Mouse (Mus musculus) megakaryocyte-erythroid progenitor cell, adult 5-6 weeks (primary cell): Measurements from ENCODE around the gene Ankrd31. TPM values are rescaled to one million over a fixed set of nuclear protein-coding genes. Genes with fewer than 3 reads are reported as not detected.
"Not testable (repeated sequence)": the region's sequence is repeated elsewhere in the genome, so short reads cannot be mapped to it uniquely, and the experiment has no call there.

Experiments used
- ATAC-seq: replicated peaks from 2 replicates; pipeline ENCODE4 v1.8.0; 2016; ENCODE audit warnings: mild to moderate bottlenecking, inconsistent platforms; ENCODE audit not compliant: severe bottlenecking, poor library complexity, low FRiP score, low TSS enrichment
- total RNA-seq, 2 experiments: library from RNA; stranded (forward) in 1 of 2; stranded (reverse) in 1 of 2; fragments of 200-1000, 215-1000 nt in 1 of 2; fragments of >200 nt in 1 of 2; fragmentation: Nextera tagmentation in 1 of 2; gene quantifications; 2 replicates each; pipeline ENCODE4 v1.2.3; 2014 to 2017

Gene Ankrd31
- total RNA-seq, 2 experiments from 2014 or later = not detected

DNA sequence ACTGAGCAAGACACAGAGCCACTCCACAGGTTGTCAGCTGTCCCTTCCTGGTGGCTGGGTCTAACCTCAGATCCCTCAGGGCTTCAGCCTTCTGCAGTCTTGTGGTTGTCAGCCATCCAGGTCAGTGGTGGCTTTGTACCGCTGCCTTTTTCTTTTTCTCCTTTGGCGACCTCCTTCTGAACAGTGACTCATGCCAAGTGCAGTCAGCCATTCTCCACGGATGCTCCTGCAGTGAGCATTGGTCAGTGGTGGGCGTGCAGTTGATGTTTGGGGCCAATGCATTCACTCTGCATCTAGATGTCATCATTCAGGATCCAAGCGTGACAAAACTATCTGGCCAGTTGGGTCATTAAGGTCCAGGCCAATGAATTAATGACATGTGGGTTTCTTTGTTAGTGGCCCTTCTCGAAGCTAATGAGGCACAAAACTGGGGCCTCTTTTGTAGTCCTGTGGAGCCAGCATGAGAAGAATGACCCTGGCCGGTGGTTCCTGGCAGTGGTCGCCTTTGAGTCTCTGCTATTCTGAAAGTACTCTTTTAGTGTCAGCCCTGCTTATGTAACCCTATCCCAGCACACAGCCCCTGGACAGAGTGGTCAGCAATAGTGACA is 180.5 kb downstream of the Ankrd31 start:
- no peak for ATAC-seq

DNA sequence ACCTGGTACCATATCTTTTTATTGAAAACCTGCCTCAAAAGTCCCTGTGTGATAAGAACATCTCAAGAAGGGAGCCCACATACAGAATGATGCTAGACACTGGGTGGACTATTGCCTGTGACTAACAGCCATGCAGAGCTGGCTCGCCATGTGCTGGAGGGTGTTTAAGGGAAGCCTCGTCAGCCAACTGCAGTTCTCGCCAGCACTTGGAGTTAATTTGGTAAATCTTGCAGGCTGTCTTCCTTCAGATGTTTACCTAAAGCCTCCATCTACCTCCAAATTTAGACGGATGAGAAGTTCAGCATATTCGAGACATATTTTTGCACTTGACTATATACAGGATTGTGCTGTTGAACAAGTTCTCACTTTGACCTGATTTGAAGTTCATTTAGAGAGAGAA is 184.7 kb downstream of the Ankrd31 start:
- no peak for ATAC-seq

DNA sequence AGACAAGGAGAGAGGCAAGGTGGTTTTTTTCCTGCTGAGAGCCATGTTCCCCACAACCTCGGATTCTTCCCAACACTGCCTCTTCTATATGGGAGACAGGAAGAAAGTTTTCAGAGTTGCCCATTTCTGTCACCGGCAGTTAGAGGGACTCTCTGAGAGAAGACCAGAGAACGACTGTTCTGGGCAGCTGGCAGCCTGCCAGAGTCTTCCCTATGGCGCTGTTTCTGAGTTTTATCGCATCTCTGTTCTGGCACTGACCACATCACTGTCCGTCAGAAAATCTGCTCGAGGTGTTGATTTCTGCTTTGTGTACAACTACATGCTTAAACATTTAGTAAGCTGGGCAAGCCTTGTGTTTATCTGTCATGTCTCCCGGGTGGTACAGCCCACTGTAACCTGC is 185.3 kb downstream of the Ankrd31 start:
- no peak for ATAC-seq

DNA sequence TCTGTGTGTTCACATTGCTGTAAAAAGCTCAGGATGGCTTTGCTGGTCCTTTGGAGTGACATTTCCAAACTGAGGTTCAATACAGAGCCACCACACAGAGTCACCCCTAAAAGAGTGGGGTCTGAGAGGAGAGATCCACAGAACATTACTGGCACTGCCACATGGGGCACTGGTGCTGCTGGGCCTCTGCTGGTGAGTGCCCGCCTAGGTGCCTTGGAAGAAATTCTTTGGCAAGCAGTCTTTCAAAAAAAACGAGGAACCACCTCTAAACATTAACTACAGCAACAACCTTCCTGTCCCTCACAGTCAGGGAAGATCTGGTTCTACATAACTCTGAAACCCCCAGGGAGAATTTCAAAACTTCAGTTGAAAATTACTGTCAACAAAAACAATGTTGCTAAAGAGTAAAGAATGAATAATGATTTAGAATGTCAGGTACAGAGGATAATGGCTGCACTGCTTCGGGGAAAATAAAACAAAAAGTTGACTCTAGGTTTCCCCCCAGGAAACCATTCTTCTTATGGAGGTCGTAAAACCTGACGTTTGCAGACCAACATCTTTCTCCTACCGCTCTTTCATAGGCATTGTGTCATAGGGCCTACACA is 188.2 kb downstream of the Ankrd31 start:
- ATAC-seq = no peak

- ATAC-seq = no peak
Observed at GRCm38 (mm10) chr13:96937059-96937558, 189.0 kb downstream of the Ankrd31 start.

GRCm38 (mm10) chr13:96939680-96940079 is 191.6 kb downstream of the Ankrd31 start:
- ATAC-seq = no peak

- not testable (repeated sequence) for ATAC-seq
Observed at GRCm38 (mm10) chr13:96941481-96941880, 193.4 kb downstream of the Ankrd31 start.

DNA sequence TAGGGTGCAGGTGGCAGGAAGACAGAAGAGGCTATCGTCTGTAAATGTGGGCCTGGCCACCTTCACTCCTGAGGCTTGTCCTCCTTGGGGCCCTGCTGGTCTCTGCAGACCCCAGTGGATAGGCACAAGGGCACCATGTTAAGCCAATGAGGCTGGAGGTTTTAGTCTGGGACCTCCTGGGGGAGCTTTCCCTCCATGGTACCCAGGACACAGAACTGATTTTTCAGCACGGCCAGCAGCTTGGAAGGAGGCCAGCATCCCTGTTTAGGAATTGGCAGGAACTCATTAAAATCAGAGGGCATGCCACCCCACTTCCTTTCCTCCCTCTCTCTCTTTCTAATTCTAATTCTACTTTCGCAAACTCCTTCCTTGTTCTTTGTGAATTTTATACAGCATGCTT is 195.5 kb downstream of the Ankrd31 start:
- ATAC-seq = no peak

DNA sequence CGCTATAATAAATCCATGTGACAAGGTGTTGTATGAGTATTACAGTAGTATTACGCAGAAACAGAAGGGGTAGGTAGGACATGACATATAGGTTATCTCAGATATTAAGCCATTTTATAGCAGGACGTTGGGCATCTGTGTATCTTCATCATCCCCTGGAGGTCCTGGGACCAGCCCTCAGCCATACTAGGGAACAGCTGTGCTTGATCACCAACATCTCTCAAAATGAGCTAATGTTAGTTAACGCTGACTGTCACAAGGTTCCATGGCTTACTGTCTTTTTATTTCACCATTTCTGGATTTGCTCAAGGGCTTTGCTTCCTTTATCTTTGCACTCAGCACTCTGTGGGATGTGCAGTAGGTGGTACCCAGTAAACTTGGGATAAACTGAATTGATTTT is 197.7 kb downstream of the Ankrd31 start:
- ATAC-seq = no peak

DNA sequence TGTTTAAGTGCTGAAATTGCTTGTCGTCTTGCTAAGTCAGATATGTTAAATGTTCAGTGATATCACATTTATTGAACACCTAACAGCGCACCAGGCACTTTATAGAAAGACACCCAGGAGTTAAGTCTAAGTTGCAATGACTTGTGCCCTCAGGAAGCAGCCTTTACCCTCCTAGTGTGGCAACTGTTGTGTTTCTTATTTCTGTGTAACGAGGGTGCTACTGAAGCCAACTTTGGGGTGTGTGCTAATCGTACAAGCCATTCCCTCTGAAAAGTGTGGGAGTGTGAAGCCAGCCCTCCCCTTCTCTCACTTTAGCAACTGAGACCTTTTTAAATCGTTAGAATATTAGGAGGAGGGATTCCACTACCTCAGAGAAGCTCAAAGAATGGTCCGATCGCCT is 199.7 kb downstream of the Ankrd31 start:
- no peak for ATAC-seq

GRCm38 (mm10) chr13:96951880-96952279 is 203.8 kb downstream of the Ankrd31 start:
- no peak for ATAC-seq

DNA sequence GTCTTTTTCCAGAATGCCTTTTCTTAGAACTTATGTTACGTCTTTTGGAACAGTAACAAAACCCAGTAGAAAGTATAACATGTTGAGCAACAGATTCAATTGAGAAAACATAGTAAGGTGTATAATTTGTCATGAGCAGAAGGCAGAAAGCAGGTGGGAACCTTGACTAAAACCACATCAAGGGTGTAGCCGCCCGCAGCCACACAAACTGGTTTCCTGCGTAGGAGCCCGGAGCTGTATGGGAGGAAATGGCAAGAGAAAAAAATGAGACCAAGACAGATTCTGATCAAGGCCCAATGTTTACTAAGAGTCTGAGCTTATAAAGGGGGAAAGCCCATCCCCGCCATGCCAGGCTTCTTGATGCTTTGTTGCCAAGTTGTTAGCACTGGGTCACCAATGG is 208.4 kb downstream of the Ankrd31 start:
- ATAC-seq = no peak

Other genes starting within 250 kb of the Ankrd31 start
- 9.6 and 13.2 TPM in 2 replicates for gene Polk, start 205.7 kb upstream of the Ankrd31 start, total RNA-seq (2014; fragmentation: Nextera tagmentation)
- gene Polk, start 205.7 kb upstream of the Ankrd31 start, total RNA-seq (2017) = 14.9 and 22.9 TPM in 2 replicates
- 24.5 and 28.2 TPM in 2 replicates for gene Col4a3bp, start 205.7 kb upstream of the Ankrd31 start, total RNA-seq (2014; fragmentation: Nextera tagmentation)
- gene Col4a3bp, start 205.7 kb upstream of the Ankrd31 start, total RNA-seq (2017) = 42.6 and 56.8 TPM in 2 replicates
- gene Hmgcr, start 77.3 kb upstream of the Ankrd31 start, total RNA-seq (2014; fragmentation: Nextera tagmentation) = 28.3 and 49.1 TPM in 2 replicates
- 27.7 and 34.4 TPM in 2 replicates for gene Hmgcr, start 77.3 kb upstream of the Ankrd31 start, total RNA-seq (2017)
- not detected in 2 replicates for gene Gcnt4, start 176.4 kb downstream of the Ankrd31 start, total RNA-seq (2014; fragmentation: Nextera tagmentation)
- gene Gcnt4, start 176.4 kb downstream of the Ankrd31 start, total RNA-seq (2017) = not detected in 2 replicates